Mouse (Mus musculus) adrenal gland, postnatal 36 days (tissue): Measurements from ENCODE around the gene Tdrd3. TPM values are rescaled to one million over a fixed set of nuclear protein-coding genes. Genes with fewer than 3 reads are reported as not detected.

Experiments used
- DNase-seq, 2 experiments: peaks; one replicate each; pipeline ENCODE4 v3.0.0; 2021; ENCODE audit warnings: mixed read lengths in 1 of 2
- long read RNA-seq, 2 experiments: library from polyadenylated mRNA; stranded (forward); transcript quantifications; one replicate each; pipeline ENCODE4 v2.0.0; 2021; ENCODE audit warnings: borderline sequencing depth in 2 of 2
- total RNA-seq, 2 experiments: library from RNA; stranded (reverse); gene quantifications; 2 replicates each; pipeline ENCODE4 v1.2.3; 2021

Gene Tdrd3
- total RNA-seq, result 10 to 100 TPM; 29.6 to 40.9 TPM
- long read RNA-seq, experiment 1, full-length matches to known transcripts, result 11 of 38 reads
- long read RNA-seq, experiment 1, partial matches to known transcripts, result 1 of 38 reads
- long read RNA-seq, experiment 1, other reads (novel, unspliced or antisense), result 26 of 38 reads
- long read RNA-seq, experiment 2, partial matches to known transcripts, result 0 of 6 reads
- long read RNA-seq, experiment 2, other reads (novel, unspliced or antisense), result 2 of 6 reads

- peak; percentile 97 to 98 for DNase-seq
These were observed at the start of gene Tdrd3 for GRCm38 (mm10) chr14:87415808-87416721. TSS of gene Tdrd3 (plus strand) at chr14:87416639.

DNA sequence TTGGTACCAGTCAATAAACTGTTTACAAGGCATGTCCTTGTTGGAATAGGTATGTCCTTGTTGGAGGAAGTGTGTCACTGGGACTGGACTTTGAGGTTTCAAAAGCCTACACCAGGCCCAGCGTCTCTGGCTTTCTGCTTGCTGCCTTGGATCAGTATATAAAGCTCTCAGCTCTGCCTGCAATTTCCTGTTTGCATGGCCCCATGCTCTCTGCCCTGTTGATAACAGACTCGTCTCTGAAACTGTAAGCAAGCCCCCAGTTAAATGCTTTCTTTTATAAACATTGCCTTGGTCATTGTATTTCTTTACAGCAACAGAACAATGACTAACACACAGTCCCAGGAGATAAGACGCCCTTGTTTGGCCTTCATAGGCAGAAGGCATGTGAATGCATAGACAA is 49.3 kb upstream of the Tdrd3 start:
- DNase-seq, result no peak

- DNase-seq, result no peak
These were observed 33.4 kb upstream of the Tdrd3 start for GRCm38 (mm10) chr14:87383041-87383440.

GRCm38 (mm10) chr14:87384288-87385268 is 31.9 kb upstream of the Tdrd3 start:
- no peak for DNase-seq

- no peak for DNase-seq
These were observed 23.3 kb upstream of the Tdrd3 start for GRCm38 (mm10) chr14:87393096-87393495.

DNA sequence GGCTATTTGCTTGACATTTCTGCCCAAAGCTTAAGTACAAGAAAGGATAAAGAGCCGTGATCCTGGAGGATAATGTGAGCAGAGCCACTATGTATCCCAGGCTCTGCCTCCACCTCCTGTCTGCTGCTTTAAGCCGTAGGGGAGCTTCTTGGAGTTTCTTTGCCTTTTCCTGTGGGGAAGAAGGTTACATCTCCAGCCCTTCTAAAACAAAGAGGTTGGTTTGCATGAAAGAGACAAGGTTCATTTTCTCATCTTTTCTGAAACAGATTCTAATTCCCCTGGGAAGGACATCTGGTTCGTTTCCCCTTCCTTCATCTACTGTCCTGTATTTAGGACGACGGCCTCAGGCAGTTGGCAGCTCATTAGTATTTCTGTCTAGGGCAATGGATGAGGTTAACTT is 19.8 kb upstream of the Tdrd3 start:
- DNase-seq, result no peak

- DNase-seq, result no peak
These were observed 992 bp upstream of the Tdrd3 start for GRCm38 (mm10) chr14:87415486-87415807.

DNA sequence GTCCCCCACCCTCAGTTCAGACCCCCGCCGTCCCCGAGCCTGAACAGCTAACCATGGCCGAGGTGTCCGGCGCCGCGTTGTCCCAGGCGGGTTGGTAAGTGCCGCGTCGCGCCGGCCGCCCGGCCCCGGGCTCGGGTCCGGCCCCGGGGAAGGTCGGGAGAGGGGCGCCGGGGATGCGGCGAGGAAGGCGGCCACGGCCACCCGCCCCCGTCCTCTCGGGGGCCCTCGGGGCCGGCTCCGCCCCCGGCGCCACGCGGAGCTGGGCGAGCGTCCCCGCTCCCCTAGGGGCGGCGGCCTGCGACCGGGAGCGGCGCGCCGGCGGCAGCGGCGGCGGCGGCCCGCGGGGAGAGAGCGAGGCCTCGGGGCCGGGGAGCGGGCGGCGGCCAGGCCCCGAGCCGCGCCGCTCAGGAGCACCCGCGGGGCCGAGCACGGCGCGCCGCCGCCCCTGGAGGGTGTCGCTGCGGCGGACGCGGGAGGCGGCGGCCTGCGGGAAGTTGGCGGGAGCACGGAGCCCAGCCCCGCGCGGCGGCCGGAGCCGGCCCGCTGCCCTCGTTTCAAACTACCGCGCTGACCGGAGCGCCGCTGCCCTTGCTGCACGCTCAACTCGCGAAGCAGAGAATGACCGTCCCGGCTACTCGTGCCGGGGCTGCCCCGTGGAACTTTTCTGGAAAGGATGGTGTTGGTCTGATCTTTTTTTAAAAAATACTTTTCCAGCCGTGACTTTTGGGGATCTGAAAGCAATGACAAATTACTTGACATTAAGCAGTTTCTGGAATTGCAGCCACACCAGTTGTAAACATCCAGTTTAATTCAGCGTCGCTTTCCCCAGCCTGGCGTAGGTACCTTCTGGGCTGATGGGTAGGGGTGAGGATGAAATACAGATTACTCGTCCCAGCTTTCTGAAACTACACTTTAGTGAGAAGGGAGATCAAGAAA is 584 bp downstream of the Tdrd3 start:
- DNase-seq, result peak; percentile 64 to 77

- no peak for DNase-seq
These were observed 1.2 kb downstream of the Tdrd3 start for GRCm38 (mm10) chr14:87417691-87418070.

DNA sequence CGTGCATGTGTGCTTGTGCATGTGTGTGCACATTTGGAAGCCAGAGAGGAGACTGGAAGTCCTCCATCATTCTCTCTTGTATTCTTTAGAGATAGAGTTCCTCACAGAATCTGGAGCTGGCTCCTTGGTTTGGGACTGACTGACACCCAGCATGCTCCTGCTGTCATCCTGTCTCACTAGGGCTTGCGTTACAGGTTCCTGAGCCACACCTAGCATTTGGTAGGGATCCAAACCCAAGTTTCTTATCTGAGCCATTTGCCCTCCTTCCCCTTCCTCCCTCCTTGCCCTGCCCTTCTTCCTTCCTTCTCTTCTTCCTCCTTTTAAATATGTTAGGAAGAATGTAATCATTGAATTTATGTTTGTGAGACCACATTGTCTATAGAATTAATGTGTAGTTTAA is 3.3 kb downstream of the Tdrd3 start:
- no peak for DNase-seq

- DNase-seq, result peak; percentile 49 to 53
These were observed 4.1 kb downstream of the Tdrd3 start for GRCm38 (mm10) chr14:87420576-87420975.

DNA sequence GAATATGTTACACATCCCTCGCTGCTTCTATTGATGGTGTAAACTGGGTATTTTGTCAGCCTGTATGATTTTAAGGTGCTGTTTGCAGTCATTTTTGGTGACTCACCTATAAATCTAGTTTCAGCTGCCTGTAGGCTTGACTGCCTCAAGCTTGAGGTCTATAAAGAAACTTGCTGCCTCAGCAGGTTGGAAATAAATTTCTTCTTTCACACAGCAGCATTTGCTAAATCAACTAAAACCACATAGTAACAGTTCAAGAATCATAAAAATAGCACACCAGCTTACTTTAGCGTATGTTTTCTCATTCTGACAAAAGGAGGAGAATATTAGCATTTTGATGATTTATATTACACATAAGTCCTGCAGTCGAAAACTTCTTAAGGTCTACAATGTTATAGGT is 6.0 kb downstream of the Tdrd3 start:
- no peak for DNase-seq

DNA sequence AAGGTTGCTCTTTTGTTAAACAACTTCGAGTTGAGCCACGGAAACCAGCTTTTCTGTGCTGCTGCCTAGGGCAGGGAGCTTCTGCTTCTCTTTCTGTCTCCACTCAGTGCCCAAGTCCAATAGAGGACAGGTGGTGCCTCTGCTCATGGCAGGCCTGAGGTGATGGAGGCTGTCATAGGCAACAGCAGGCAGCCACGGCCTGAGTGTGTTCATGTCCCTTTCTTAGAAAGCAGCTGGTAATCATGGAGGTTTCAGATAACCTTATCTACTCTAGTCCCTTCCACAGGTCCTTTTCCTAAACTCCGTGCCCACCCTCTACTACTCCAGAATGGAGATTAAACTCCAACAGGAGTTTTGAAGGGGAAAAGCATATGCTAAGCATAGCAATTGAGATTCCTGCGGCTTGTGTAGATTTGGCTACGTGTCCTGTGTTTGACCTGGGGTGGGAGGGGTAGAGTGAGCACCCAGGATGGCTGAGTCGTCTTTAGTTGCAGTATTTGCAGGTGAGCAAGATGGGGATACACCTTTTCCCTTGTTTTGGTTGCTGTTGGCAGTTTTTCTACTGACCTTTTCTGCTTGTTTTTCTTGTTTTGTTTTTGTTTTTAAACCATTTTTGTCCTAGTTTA is 10.0 kb downstream of the Tdrd3 start:
- DNase-seq, result no peak

DNA sequence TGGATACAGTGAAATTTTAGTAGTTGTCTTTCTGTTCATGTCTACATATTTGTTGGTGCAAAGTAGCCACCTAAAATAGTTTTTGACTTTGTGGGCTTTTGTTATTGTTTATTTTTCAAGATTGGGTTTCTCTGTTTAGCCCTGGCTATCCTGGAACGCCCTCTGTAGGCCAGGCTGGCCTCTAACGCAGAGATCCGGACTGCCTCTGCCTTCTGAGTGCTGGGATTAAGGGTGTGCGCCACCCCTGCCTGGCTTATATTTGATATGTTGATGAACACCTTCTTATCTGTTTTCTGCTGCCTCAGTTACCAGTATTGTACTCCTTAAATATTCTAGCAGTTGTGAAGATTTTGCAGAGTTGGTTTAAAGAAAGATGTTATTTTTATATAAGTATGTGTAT is 10.6 kb downstream of the Tdrd3 start:
- DNase-seq, result no peak

DNA sequence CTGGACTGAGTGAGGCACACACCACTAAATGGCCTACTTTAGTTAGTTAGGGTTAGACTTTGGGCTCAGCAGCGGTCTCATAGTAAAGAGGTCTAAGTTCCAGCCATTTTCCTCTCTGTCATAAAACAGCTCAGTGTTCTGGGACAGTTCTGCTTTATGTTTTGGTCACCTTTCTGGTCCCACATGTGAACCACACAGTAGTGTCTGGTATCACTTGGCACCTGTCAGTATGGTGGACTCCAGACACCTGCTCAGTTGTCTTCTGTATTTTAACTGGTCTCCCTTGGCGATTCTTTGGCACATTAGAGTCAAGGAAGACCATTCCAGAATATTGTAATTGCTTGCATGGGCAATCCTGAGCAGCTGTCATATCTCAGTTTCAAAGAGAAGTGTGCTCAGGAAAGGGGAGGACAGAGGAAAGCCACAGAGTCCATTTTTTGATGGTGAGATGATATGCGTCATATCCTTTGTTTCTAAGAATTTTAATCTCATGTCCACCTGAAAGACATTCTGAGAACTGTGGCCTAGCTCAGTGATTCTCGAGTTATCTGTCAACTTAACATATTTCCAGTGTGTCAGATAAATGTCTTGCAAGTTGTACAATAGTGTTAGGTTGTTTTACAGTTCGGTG is 11.3 kb downstream of the Tdrd3 start:
- DNase-seq, result no peak

DNA sequence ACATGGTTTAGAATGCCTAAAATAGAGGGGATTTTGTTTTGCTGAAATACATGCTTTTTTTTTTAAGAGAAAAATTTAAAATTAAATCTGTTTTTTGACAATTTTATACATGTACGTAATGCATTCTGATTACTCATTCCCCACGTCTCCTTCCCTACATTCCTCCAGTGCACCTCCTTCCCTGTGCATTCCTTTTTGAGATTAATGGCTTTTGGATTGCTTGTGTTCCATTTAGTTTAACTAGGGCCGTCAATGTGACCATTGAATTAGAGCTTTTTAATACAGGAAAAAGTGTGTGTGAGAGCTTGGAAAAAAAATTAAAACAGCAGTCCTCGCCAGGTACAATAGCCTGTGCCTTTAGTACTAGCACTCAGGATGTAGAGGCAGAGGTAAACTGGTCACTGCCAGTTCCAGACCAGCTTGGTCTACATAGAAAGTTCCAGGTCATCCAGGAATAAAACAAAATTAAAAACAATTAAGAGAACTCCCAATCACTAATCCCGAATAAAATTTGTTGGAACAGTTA is 17.0 kb downstream of the Tdrd3 start:
- no peak for DNase-seq

- no peak for DNase-seq
These were observed 18.9 kb downstream of the Tdrd3 start for GRCm38 (mm10) chr14:87435382-87435781.

DNA sequence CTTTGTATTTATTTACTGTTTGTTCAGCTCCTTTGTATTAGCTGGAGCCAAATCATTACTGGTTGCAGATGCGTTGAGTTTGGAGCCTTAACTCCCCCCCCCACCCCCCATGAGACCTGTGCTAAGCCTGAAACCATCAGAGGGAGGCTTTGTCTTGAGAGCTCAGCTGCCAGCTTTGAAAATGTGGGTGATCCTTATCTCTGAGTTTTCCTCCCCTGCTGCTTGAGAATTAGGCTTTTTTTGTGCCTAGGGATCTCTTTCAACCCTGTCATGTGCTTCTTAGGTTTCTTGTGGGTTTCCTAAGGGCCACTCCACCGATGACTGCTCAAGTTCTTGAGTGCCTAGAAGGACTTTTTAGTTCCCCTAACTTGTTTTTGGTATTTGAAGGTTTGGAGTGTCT is 23.3 kb downstream of the Tdrd3 start:
- DNase-seq, result no peak

GRCm38 (mm10) chr14:87446331-87446913 is 30.0 kb downstream of the Tdrd3 start:
- no peak for DNase-seq
